Mouse (Mus musculus): ENCODE data around the gene Lrrc52. TPM values are rescaled to one million over a fixed set of nuclear protein-coding genes. Genes with fewer than 3 reads are reported as not detected.

Gene Lrrc52
- polyA plus RNA-seq, 1 experiment from 2014 or later, result not detected

GRCm38 (mm10) chr1:167448088-167448487 is 18.5 kb downstream of the Lrrc52 start:
- H3K4me3 ChIP-seq (ENCODE audit: low read depth, low read length), result no peak overlapping the region
- H3K27ac ChIP-seq (ENCODE audit: low read length), result no peak overlapping the region
- WGBS, result 66% methylated on average over 6 of the region's 6 CpGs
- H3K36me3 ChIP-seq (ENCODE audit: control insufficient read depth, insufficient read depth, low read length), result no peaks in the 10 kb centered on the region
- no peaks in the 10 kb centered on the region for H3K4me1 ChIP-seq (ENCODE audit: control insufficient read depth, insufficient read depth, low read length)
- H3K27me3 ChIP-seq (ENCODE audit: control insufficient read depth, insufficient read depth, low read length), result no peaks in the 10 kb centered on the region
- H3K9ac ChIP-seq (replicated peaks; ENCODE audit: low read depth, low read length), result no peak overlapping the region
- no peak for ATAC-seq (ENCODE audit: insufficient number of reproducible peaks, insufficient read depth, low FRiP score, low read depth)
- H3K9me3 ChIP-seq (ENCODE audit: control insufficient read depth, low read depth, low read length), result no peaks in the 10 kb centered on the region
- H3K4me2 ChIP-seq (replicated peaks; ENCODE audit: low read depth, low read length), result no peak overlapping the region

- WGBS, result 77% methylated on average over 6 of the region's 6 CpGs
- H3K4me3 ChIP-seq (ENCODE audit: low read depth, low read length), result no peak overlapping the region
- H3K9ac ChIP-seq (replicated peaks; ENCODE audit: low read depth, low read length), result no peak overlapping the region
- H3K9me3 ChIP-seq (ENCODE audit: control insufficient read depth, low read depth, low read length), result no peaks in the 10 kb centered on the region
- no peaks in the 10 kb centered on the region for H3K27me3 ChIP-seq (ENCODE audit: control insufficient read depth, insufficient read depth, low read length)
- H3K4me2 ChIP-seq (replicated peaks; ENCODE audit: low read depth, low read length), result no peak overlapping the region
- no peaks in the 10 kb centered on the region for H3K36me3 ChIP-seq (ENCODE audit: control insufficient read depth, insufficient read depth, low read length)
- H3K4me1 ChIP-seq (ENCODE audit: control insufficient read depth, insufficient read depth, low read length), result no peaks in the 10 kb centered on the region
- ATAC-seq (ENCODE audit: insufficient number of reproducible peaks, insufficient read depth, low FRiP score, low read depth), result no peak
- no peak overlapping the region for H3K27ac ChIP-seq (ENCODE audit: low read length)
These were observed 20.1 kb downstream of the Lrrc52 start for GRCm38 (mm10) chr1:167446516-167446915.

GRCm38 (mm10) chr1:167445167-167445566 is 21.4 kb downstream of the Lrrc52 start:
- Histone ChIP-seq H3K27ac (ENCODE audit: low read length) (no peak overlapping the region), H3K9me3 (ENCODE audit: control insufficient read depth, low read depth, low read length) (no peaks in the 10 kb centered on the region), H3K27me3 (ENCODE audit: control insufficient read depth, insufficient read depth, low read length) (no peaks in the 10 kb centered on the region), H3K4me2 (replicated peaks; ENCODE audit: low read depth, low read length) (no peak overlapping the region), H3K36me3 (ENCODE audit: control insufficient read depth, insufficient read depth, low read length) (no peaks in the 10 kb centered on the region), H3K4me3 (ENCODE audit: low read depth, low read length) (no peak overlapping the region), H3K9ac (replicated peaks; ENCODE audit: low read depth, low read length) (no peak overlapping the region), H3K4me1 (ENCODE audit: control insufficient read depth, insufficient read depth, low read length) (no peaks in the 10 kb centered on the region)
- 81% methylated on average over 4 of the region's 4 CpGs for WGBS
- no peak for ATAC-seq (ENCODE audit: insufficient number of reproducible peaks, insufficient read depth, low FRiP score, low read depth)

- H3K27me3 ChIP-seq (ENCODE audit: control insufficient read depth, insufficient read depth, low read length), result no peaks in the 10 kb centered on the region
- no peaks in the 10 kb centered on the region for H3K4me1 ChIP-seq (ENCODE audit: control insufficient read depth, insufficient read depth, low read length)
- H3K36me3 ChIP-seq (ENCODE audit: control insufficient read depth, insufficient read depth, low read length), result no peaks in the 10 kb centered on the region
- 66% methylated on average over 9 of the region's 9 CpGs for WGBS
- no peak overlapping the region for H3K9ac ChIP-seq (replicated peaks; ENCODE audit: low read depth, low read length)
- no peak overlapping the region for H3K27ac ChIP-seq (ENCODE audit: low read length)
- no peak overlapping the region for H3K4me3 ChIP-seq (ENCODE audit: low read depth, low read length)
- H3K4me2 ChIP-seq (replicated peaks; ENCODE audit: low read depth, low read length), result no peak overlapping the region
- no peak for ATAC-seq (ENCODE audit: insufficient number of reproducible peaks, insufficient read depth, low FRiP score, low read depth)
- H3K9me3 ChIP-seq (ENCODE audit: control insufficient read depth, low read depth, low read length), result no peaks in the 10 kb centered on the region
These were observed 28.2 kb downstream of the Lrrc52 start for GRCm38 (mm10) chr1:167438231-167438885.

GRCm38 (mm10) chr1:167437091-167437490 is 29.5 kb downstream of the Lrrc52 start:
- Histone ChIP-seq H3K36me3 (ENCODE audit: control insufficient read depth, insufficient read depth, low read length) (no peaks in the 10 kb centered on the region), H3K27me3 (ENCODE audit: control insufficient read depth, insufficient read depth, low read length) (no peaks in the 10 kb centered on the region), H3K27ac (ENCODE audit: low read length) (no peak overlapping the region), H3K9me3 (ENCODE audit: control insufficient read depth, low read depth, low read length) (no peaks in the 10 kb centered on the region), H3K4me3 (ENCODE audit: low read depth, low read length) (no peak overlapping the region), H3K4me2 (replicated peaks; ENCODE audit: low read depth, low read length) (no peak overlapping the region), H3K9ac (replicated peaks; ENCODE audit: low read depth, low read length) (no peak overlapping the region), H3K4me1 (ENCODE audit: control insufficient read depth, insufficient read depth, low read length) (no peaks in the 10 kb centered on the region)
- WGBS, result 77% methylated on average over 7 of the region's 7 CpGs
- ATAC-seq (ENCODE audit: insufficient number of reproducible peaks, insufficient read depth, low FRiP score, low read depth), result no peak

GRCm38 (mm10) chr1:167436186-167436975 is 30.2 kb downstream of the Lrrc52 start:
- Histone ChIP-seq H3K27ac (ENCODE audit: low read length) (no peak overlapping the region), H3K27me3 (ENCODE audit: control insufficient read depth, insufficient read depth, low read length) (no peaks in the 10 kb centered on the region), H3K9me3 (ENCODE audit: control insufficient read depth, low read depth, low read length) (no peaks in the 10 kb centered on the region), H3K9ac (replicated peaks; ENCODE audit: low read depth, low read length) (no peak overlapping the region), H3K4me1 (ENCODE audit: control insufficient read depth, insufficient read depth, low read length) (no peaks in the 10 kb centered on the region), H3K36me3 (ENCODE audit: control insufficient read depth, insufficient read depth, low read length) (no peaks in the 10 kb centered on the region), H3K4me2 (replicated peaks; ENCODE audit: low read depth, low read length) (no peak overlapping the region), H3K4me3 (ENCODE audit: low read depth, low read length) (no peak overlapping the region)
- ATAC-seq (ENCODE audit: insufficient number of reproducible peaks, insufficient read depth, low FRiP score, low read depth), result no peak
- 87% methylated on average over 7 of the region's 7 CpGs for WGBS

- no peak for ATAC-seq (ENCODE audit: insufficient number of reproducible peaks, insufficient read depth, low FRiP score, low read depth)
- Histone ChIP-seq H3K9ac (replicated peaks; ENCODE audit: low read depth, low read length) (no peak overlapping the region), H3K27me3 (ENCODE audit: control insufficient read depth, insufficient read depth, low read length) (no peaks in the 10 kb centered on the region), H3K4me2 (replicated peaks; ENCODE audit: low read depth, low read length) (no peak overlapping the region), H3K9me3 (ENCODE audit: control insufficient read depth, low read depth, low read length) (no peaks in the 10 kb centered on the region), H3K4me3 (ENCODE audit: low read depth, low read length) (no peak overlapping the region), H3K27ac (ENCODE audit: low read length) (no peak overlapping the region), H3K4me1 (ENCODE audit: control insufficient read depth, insufficient read depth, low read length) (no peaks in the 10 kb centered on the region), H3K36me3 (ENCODE audit: control insufficient read depth, insufficient read depth, low read length) (no peaks in the 10 kb centered on the region)
- WGBS, result 83% methylated on average over 4 of the region's 4 CpGs
These were observed 31.6 kb downstream of the Lrrc52 start for GRCm38 (mm10) chr1:167434931-167435330.

- Histone ChIP-seq H3K9ac (replicated peaks; ENCODE audit: low read depth, low read length) (no peak overlapping the region), H3K4me1 (ENCODE audit: control insufficient read depth, insufficient read depth, low read length) (no peaks in the 10 kb centered on the region), H3K4me3 (ENCODE audit: low read depth, low read length) (no peak overlapping the region), H3K4me2 (replicated peaks; ENCODE audit: low read depth, low read length) (no peak overlapping the region), H3K27ac (ENCODE audit: low read length) (no peak overlapping the region), H3K36me3 (ENCODE audit: control insufficient read depth, insufficient read depth, low read length) (no peaks in the 10 kb centered on the region), H3K9me3 (ENCODE audit: control insufficient read depth, low read depth, low read length) (no peaks in the 10 kb centered on the region), H3K27me3 (ENCODE audit: control insufficient read depth, insufficient read depth, low read length) (no peaks in the 10 kb centered on the region)
- 62% methylated on average over 9 of the region's 9 CpGs for WGBS
- no peak for ATAC-seq (ENCODE audit: insufficient number of reproducible peaks, insufficient read depth, low FRiP score, low read depth)
These were observed 35.5 kb downstream of the Lrrc52 start for GRCm38 (mm10) chr1:167430976-167431676.
